Mouse (Mus musculus): ENCODE data around the gene C330021F23Rik. TPM values are rescaled to one million over a fixed set of nuclear protein-coding genes. Genes with fewer than 3 reads are reported as not detected.

Gene C330021F23Rik
- polyA plus RNA-seq, 2 experiments from 2014 or later: not detected

Other genes starting within 250 kb of the C330021F23Rik start
- 10 to 100 TPM; 33.8 to 34.2 TPM for gene A430078G23Rik, start 214.6 kb upstream of the C330021F23Rik start, polyA plus RNA-seq (2017; shearing (Covaris generic))
- 10 to 100 TPM; 23.2 to 30.6 TPM for gene Arhgef18, start 175.0 kb upstream of the C330021F23Rik start, polyA plus RNA-seq (2017; shearing (Covaris generic))
- gene Pex11g, start 100.3 kb upstream of the C330021F23Rik start, polyA plus RNA-seq (2017; shearing (Covaris generic)): 10 to 100 TPM; 10.9 to 15.4 TPM
- gene Tex45, start 97.1 kb upstream of the C330021F23Rik start, polyA plus RNA-seq (2017; shearing (Covaris generic)): not detected
- gene Zfp358, start 74.9 kb upstream of the C330021F23Rik start, polyA plus RNA-seq (2017; shearing (Covaris generic)): 1 to 10 TPM in 1 of 2 experiments, under 1 TPM in 1; 0.97 to 1.0 TPM
- 10 to 100 TPM; 17.0 to 19.1 TPM for gene Mcoln1, start 67.5 kb upstream of the C330021F23Rik start, polyA plus RNA-seq (2017; shearing (Covaris generic))
- gene Pnpla6, start 52.6 kb upstream of the C330021F23Rik start, polyA plus RNA-seq (2017; shearing (Covaris generic)): 10 to 100 TPM; 18.8 to 24.8 TPM
- not detected for gene Camsap3, start 19.3 kb downstream of the C330021F23Rik start, polyA plus RNA-seq (2017; shearing (Covaris generic))
- 10 to 100 TPM; 65.9 to 74.1 TPM for gene Xab2, start 53.3 kb downstream of the C330021F23Rik start, polyA plus RNA-seq (2017; shearing (Covaris generic))
- gene Pet100, start 53.6 kb downstream of the C330021F23Rik start, polyA plus RNA-seq (2017; shearing (Covaris generic)): 100 to 1,000 TPM in 1 of 2 experiments, 10 to 100 TPM in 1; 95.4 to 145 TPM
- not detected for gene Pcp2, start 57.6 kb downstream of the C330021F23Rik start, polyA plus RNA-seq (2017; shearing (Covaris generic))
- gene Stxbp2, start 63.0 kb downstream of the C330021F23Rik start, polyA plus RNA-seq (2017; shearing (Covaris generic)): 100 to 1,000 TPM; 184 to 205 TPM
- not detected for gene Retn, start 87.8 kb downstream of the C330021F23Rik start, polyA plus RNA-seq (2017; shearing (Covaris generic))
- under 1 TPM in 1 of 2 experiments, not detected in 1; 0.43 TPM for gene Mcemp1, start 97.8 kb downstream of the C330021F23Rik start, polyA plus RNA-seq (2017; shearing (Covaris generic))
- gene Fcor, start 104.4 kb downstream of the C330021F23Rik start, polyA plus RNA-seq (2017; shearing (Covaris generic)): not detected
- 10 to 100 TPM; 24.9 to 27.7 TPM for gene Trappc5, start 108.3 kb downstream of the C330021F23Rik start, polyA plus RNA-seq (2017; shearing (Covaris generic))
- 1 to 10 TPM in 1 of 2 experiments, under 1 TPM in 1; 0.77 to 5.1 TPM for gene Fcer2a, start 126.2 kb downstream of the C330021F23Rik start, polyA plus RNA-seq (2017; shearing (Covaris generic))
- not detected for gene Clec4g, start 152.7 kb downstream of the C330021F23Rik start, polyA plus RNA-seq (2017; shearing (Covaris generic))
- gene Cd209a, start 181.0 kb downstream of the C330021F23Rik start, polyA plus RNA-seq (2017; shearing (Covaris generic)): not detected

Data from activated CD4-positive, CD25-positive, alpha-beta regulatory T cell, adult 4 months (primary cell).